Comparison of ENCODE assay signal across 2 mouse cellular contexts in the genomic region with DNA sequence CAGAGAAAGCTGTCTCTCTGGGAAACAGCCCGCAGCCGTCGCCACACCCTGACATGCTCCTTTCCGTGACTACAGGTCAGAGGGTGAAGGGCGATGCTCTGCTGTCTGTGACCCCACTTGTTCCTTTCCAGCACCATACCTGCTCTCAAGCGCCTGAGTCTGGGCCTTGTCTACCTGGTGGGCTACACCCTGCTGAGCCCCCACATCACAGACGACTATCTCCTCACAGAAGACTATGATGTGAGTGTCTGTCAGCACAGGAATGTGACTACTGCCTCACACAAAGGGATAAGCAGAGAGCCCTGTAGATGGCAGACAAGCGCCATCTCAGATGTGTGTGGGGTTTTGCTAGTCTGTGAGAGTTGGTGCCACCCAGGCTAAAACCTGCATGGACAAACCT.
TF ChIP-seq lines count a peak whose summit lies in the region.

No protein-coding gene starts in this region.

TF ChIP-seq in ES-E14, 5 proteins besides CTCF, POLR2A, EP300 and RAD21:
- TF ChIP-seq ZC3H11A (IDR thresholded peaks at IDR 0.05; ENCODE audit: borderline replicate concordance, low read depth, low read length) (no peak), CHD2 (IDR thresholded peaks at IDR 0.05; ENCODE audit: low read depth, low read length) (no peak), MAFK (IDR thresholded peaks at IDR 0.05; ENCODE audit: insufficient read depth, low read depth, low read length) (no peak), HCFC1 (IDR thresholded peaks at IDR 0.05; ENCODE audit: borderline replicate concordance, insufficient read depth, low read length) (no peak), ZNF384 (IDR thresholded peaks at IDR 0.05; ENCODE audit: low read depth, low read length) (no peak)

TF ChIP-seq in myocyte, 11 proteins besides CTCF, POLR2A, EP300 and RAD21:
- no peak for TF ChIP-seq CEBPB (IDR thresholded peaks at IDR 0.05; ENCODE audit: insufficient read depth, poor library complexity, severe bottlenecking)
- no peak for TF ChIP-seq MYOG (IDR thresholded peaks at IDR 0.05; ENCODE audit: control insufficient read depth in 1 of 3, insufficient read depth in 1 of 3, insufficient read length in 2 of 3, low read depth in 2 of 3)
- peak; percentile 69 for TF ChIP-seq POLR2AphosphoS2 (IDR thresholded peaks at IDR 0.05; ENCODE audit: insufficient read length, low read depth)
- TF ChIP-seq TCF12 (IDR thresholded peaks at IDR 0.05; ENCODE audit: insufficient read depth, poor library complexity, severe bottlenecking): no peak
- no peak for TF ChIP-seq USF1 (IDR thresholded peaks at IDR 0.05; ENCODE audit: low read depth)
- TF ChIP-seq MAX (IDR thresholded peaks at IDR 0.05; ENCODE audit: low read depth): no peak
